21 mouse cellular contexts compared by ENCODE assay signal in genomic region chr16:49979426-49979940, GRCm38 (mm10).
DNase-seq lines count a peak whose midpoint lies in the region; ATAC-seq lines count a peak whose summit lies in the region.
"Had no signal": no experiment of that assay in that cellular context is flagged by ENCODE, and none has a peak within 500 bp of the region (broad histone marks: within the 10 kb centered on the region; RNA-seq: fewer than 3 reads in every experiment).

No protein-coding gene starts in this region.

- H3K36me3 ChIP-seq in hindbrain, embryonic 15.5 days = no peaks in the 10 kb centered on the region
- no peaks in the 10 kb centered on the region for H3K36me3 ChIP-seq in hindbrain, embryonic 13.5 days
- H3K36me3 ChIP-seq: embryonic facial prominence, embryonic 13.5 days; forebrain, embryonic 10.5 days; hindbrain, embryonic 10.5 days; midbrain, embryonic 15.5 days had no signal

- H3K9me3 ChIP-seq in hindbrain, embryonic 15.5 days = no peaks in the 10 kb centered on the region
- no peaks in the 10 kb centered on the region for H3K9me3 ChIP-seq in hindbrain, embryonic 13.5 days
- H3K9me3 ChIP-seq: embryonic facial prominence, embryonic 13.5 days; forebrain, embryonic 10.5 days; hindbrain, embryonic 10.5 days; midbrain, embryonic 15.5 days had no signal

- no peak overlapping the region for H3K4me2 ChIP-seq in hindbrain, embryonic 15.5 days
- H3K4me2 ChIP-seq in hindbrain, embryonic 13.5 days = no peak overlapping the region
- H3K4me2 ChIP-seq: embryonic facial prominence, embryonic 13.5 days; lung, embryonic 14.5 days; midbrain, embryonic 15.5 days had no signal

- no peak overlapping the region for H3K9ac ChIP-seq in hindbrain, embryonic 15.5 days
- H3K9ac ChIP-seq in hindbrain, embryonic 13.5 days = no peak overlapping the region
- H3K9ac ChIP-seq: embryonic facial prominence, embryonic 13.5 days; liver, embryonic 14.5 days; lung, embryonic 14.5 days; midbrain, embryonic 15.5 days had no signal

- H3K4me1 ChIP-seq in hindbrain, embryonic 15.5 days (replicated peaks) = peaks cover 8% of the 10 kb centered on the region; the same call in 1 of the 2 replicates
- 0 out of 2 replicates have a peak, but pooled peaks cover 6% of the 10 kb centered on the region for H3K4me1 ChIP-seq in hindbrain, embryonic 13.5 days (replicated peaks)
- H3K4me1 ChIP-seq: midbrain, embryonic 15.5 days had no signal

- no peak overlapping the region for H3K4me3 ChIP-seq in hindbrain, embryonic 15.5 days
- H3K4me3 ChIP-seq in hindbrain, embryonic 13.5 days = no peak overlapping the region
- H3K4me3 ChIP-seq: embryonic facial prominence, embryonic 13.5 days; forebrain, embryonic 10.5 days; hindbrain, embryonic 10.5 days; midbrain, embryonic 15.5 days had no signal

- ATAC-seq in hindbrain, embryonic 15.5 days (ENCODE audit: low FRiP score, low read depth) = no peak
- ATAC-seq in hindbrain, embryonic 13.5 days (ENCODE audit: low FRiP score) = no peak
- ATAC-seq: activated CD4-positive, CD25-positive, alpha-beta regulatory T cell, adult 4 months; intestine, postnatal 0 days had no signal

- 0 out of 2 replicates have a peak overlapping the region, but pooled peaks have one; percentile 41 for H3K27ac ChIP-seq in hindbrain, embryonic 15.5 days (replicated peaks)
- no peak overlapping the region for H3K27ac ChIP-seq in hindbrain, embryonic 13.5 days
- H3K27ac ChIP-seq: liver, embryonic 14.5 days; midbrain, embryonic 15.5 days had no signal

- DNase-seq in cerebellum, adult 11 months = peak; percentile 28
- no peak for DNase-seq in cerebellum, adult 8-10 months
- peak; percentile 65 for DNase-seq in cerebellum, adult 9-10 months
- peak; percentile 51 to 57 for DNase-seq in cerebellum, postnatal 36 days
- DNase-seq in testis, postnatal 10 days (ENCODE audit: low spot score) = no peak
- DNase-seq: kidney, adult 9 months; kidney, postnatal 10 days; liver; lung, embryonic 14.5 days; lung, postnatal 14 days; spleen, adult 18-20 months had no signal

- 82% methylated on average over 4 of the region's 4 CpGs for WGBS in hindbrain, embryonic 15.5 days
- 92% methylated on average over 4 of the region's 4 CpGs for WGBS in hindbrain, embryonic 13.5 days

- H3K27me3 ChIP-seq in hindbrain, embryonic 15.5 days = no peaks in the 10 kb centered on the region
- no peaks in the 10 kb centered on the region for H3K27me3 ChIP-seq in hindbrain, embryonic 13.5 days
- H3K27me3 ChIP-seq: CH12.LX; embryonic facial prominence, embryonic 13.5 days; midbrain, embryonic 15.5 days had no signal

Comparison
In these comparisons a context has a peak if more than half of its experiments do, and no peak if none do; other contexts are left out.
1. DNase-seq: peak in cerebellum, adult 11 months (single experiment), cerebellum, adult 9-10 months (single experiment) and cerebellum, postnatal 36 days (2 of 2); none in cerebellum, adult 8-10 months (single experiment) and testis, postnatal 10 days (single experiment).